Mouse (Mus musculus): Measurements from ENCODE around the gene Ephb4. TPM values are rescaled to one million over a fixed set of nuclear protein-coding genes. Genes with fewer than 3 reads are reported as not detected.

Gene Ephb4
- polyA plus RNA-seq, 1 experiment from 2014 or later: 21.0 TPM

- H3K9ac ChIP-seq (ENCODE audit: low read depth, low read length): peak overlapping the region; percentile 98
- no peaks in the 10 kb centered on the region for H3K27me3 ChIP-seq (ENCODE audit: control insufficient read depth, insufficient read depth, low read length)
- H3K4me3 ChIP-seq (ENCODE audit: low read depth, low read length): peak overlapping the region; percentile 94; the same call in 1 of the 2 replicates
- H3K4me1 ChIP-seq (replicated peaks; ENCODE audit: control insufficient read depth, insufficient read depth, low read length): peaks cover 8% of the 10 kb centered on the region; the same call in 1 of the 2 replicates
- 92% methylated on average over 4 of the region's 4 CpGs for WGBS
- ATAC-seq (ENCODE audit: low FRiP score) (no peak), DNase-seq (ENCODE audit: low spot score) (no peak)
- H3K27ac ChIP-seq (ENCODE audit: low read depth, low read length): peak overlapping the region; percentile 98; the same call in 1 of the 2 replicates
- H3K36me3 ChIP-seq (ENCODE audit: control insufficient read depth, insufficient read depth, low read length): no peaks in the 10 kb centered on the region
- H3K4me2 ChIP-seq (replicated peaks; ENCODE audit: low read depth, low read length): peak overlapping the region; percentile 63; the same call in 1 of the 2 replicates
- H3K9me3 ChIP-seq (ENCODE audit: control insufficient read depth, low read length): no peaks in the 10 kb centered on the region
Measured at GRCm38 (mm10) chr5:137308356-137308755, 41.6 kb upstream of the Ephb4 start.

GRCm38 (mm10) chr5:137313466-137314192 lies 36.3 kb upstream of the Ephb4 start:
- ATAC-seq (ENCODE audit: low FRiP score) (peak; percentile 61; the same call in 1 of the 2 replicates), DNase-seq (ENCODE audit: low spot score) (no peak)
- Histone ChIP-seq H3K27me3 (ENCODE audit: control insufficient read depth, insufficient read depth, low read length) (no peaks in the 10 kb centered on the region), H3K9ac (ENCODE audit: low read depth, low read length) (peak overlapping the region; percentile 72), H3K9me3 (ENCODE audit: control insufficient read depth, low read length) (no peaks in the 10 kb centered on the region), H3K4me3 (ENCODE audit: low read depth, low read length) (peak overlapping the region; percentile 40), H3K4me2 (replicated peaks; ENCODE audit: low read depth, low read length) (peak overlapping the region; percentile 65), H3K36me3 (ENCODE audit: control insufficient read depth, insufficient read depth, low read length) (0 out of 2 replicates have a peak, but pooled peaks cover 2% of the 10 kb centered on the region), H3K4me1 (replicated peaks; ENCODE audit: control insufficient read depth, insufficient read depth, low read length) (peaks cover 13% of the 10 kb centered on the region), H3K27ac (ENCODE audit: low read depth, low read length) (peak overlapping the region; percentile 40)
- WGBS: 4% methylated on average over 22 of the region's 22 CpGs

- Histone ChIP-seq H3K27me3 (ENCODE audit: control insufficient read depth, insufficient read depth, low read length) (no peaks in the 10 kb centered on the region), H3K36me3 (ENCODE audit: control insufficient read depth, insufficient read depth, low read length) (0 out of 2 replicates have a peak, but pooled peaks cover 3% of the 10 kb centered on the region), H3K9me3 (ENCODE audit: control insufficient read depth, low read length) (no peaks in the 10 kb centered on the region), H3K4me2 (replicated peaks; ENCODE audit: low read depth, low read length) (peak within 1 kb of the TSS; percentile 65), H3K9ac (ENCODE audit: low read depth, low read length) (peak within 1 kb of the TSS; percentile 72), H3K4me1 (replicated peaks; ENCODE audit: control insufficient read depth, insufficient read depth, low read length) (peaks cover 13% of the 10 kb centered on the region), H3K27ac (ENCODE audit: low read depth, low read length) (peak within 1 kb of the TSS; percentile 40), H3K4me3 (ENCODE audit: low read depth, low read length) (peak within 1 kb of the TSS; percentile 40)
- ATAC-seq (ENCODE audit: low FRiP score) (peak; percentile 87), DNase-seq (ENCODE audit: low spot score) (peak; percentile 93)
- WGBS: 15% methylated on average over 30 of the region's 30 CpGs
Measured at GRCm38 (mm10) chr5:137314193-137315083, 35.5 kb upstream of the Ephb4 start, which contains the start of gene Trip6. Gene Trip6 (minus strand): TSS chr5:137314404.

- Histone ChIP-seq H3K27me3 (ENCODE audit: control insufficient read depth, insufficient read depth, low read length) (no peaks in the 10 kb centered on the region), H3K27ac (ENCODE audit: low read depth, low read length) (no peak overlapping the region), H3K36me3 (ENCODE audit: control insufficient read depth, insufficient read depth, low read length) (0 out of 2 replicates have a peak, but pooled peaks cover 3% of the 10 kb centered on the region), H3K9ac (ENCODE audit: low read depth, low read length) (peak overlapping the region; percentile 72; the same call in 1 of the 2 replicates), H3K4me3 (ENCODE audit: low read depth, low read length) (no peak overlapping the region), H3K4me2 (replicated peaks; ENCODE audit: low read depth, low read length) (peak overlapping the region; percentile 65; the same call in 1 of the 2 replicates), H3K9me3 (ENCODE audit: control insufficient read depth, low read length) (no peaks in the 10 kb centered on the region), H3K4me1 (replicated peaks; ENCODE audit: control insufficient read depth, insufficient read depth, low read length) (peaks cover 13% of the 10 kb centered on the region)
- peak; percentile 54 for DNase-seq (ENCODE audit: low spot score)
- 37% methylated on average over 29 of the region's 30 CpGs for WGBS
- no peak; the same call in 1 of the 2 replicates for ATAC-seq (ENCODE audit: low FRiP score)
Measured at GRCm38 (mm10) chr5:137315084-137315903, 34.6 kb upstream of the Ephb4 start.

- DNase-seq (ENCODE audit: low spot score): no peak
- peaks cover 13% of the 10 kb centered on the region for H3K4me1 ChIP-seq (replicated peaks; ENCODE audit: control insufficient read depth, insufficient read depth, low read length)
- ATAC-seq (ENCODE audit: low FRiP score): no peak
- H3K4me2 ChIP-seq (replicated peaks; ENCODE audit: low read depth, low read length): no peak overlapping the region
- WGBS: 89% methylated on average over 8 of the region's 8 CpGs
- no peaks in the 10 kb centered on the region for H3K27me3 ChIP-seq (ENCODE audit: control insufficient read depth, insufficient read depth, low read length)
- 0 out of 2 replicates have a peak, but pooled peaks cover 7% of the 10 kb centered on the region for H3K36me3 ChIP-seq (ENCODE audit: control insufficient read depth, insufficient read depth, low read length)
- no peaks in the 10 kb centered on the region for H3K9me3 ChIP-seq (ENCODE audit: control insufficient read depth, low read length)
- H3K27ac ChIP-seq (ENCODE audit: low read depth, low read length): no peak overlapping the region
- H3K9ac ChIP-seq (ENCODE audit: low read depth, low read length): no peak overlapping the region
- H3K4me3 ChIP-seq (ENCODE audit: low read depth, low read length): no peak overlapping the region
Measured at GRCm38 (mm10) chr5:137317361-137317760, 32.5 kb upstream of the Ephb4 start.

- H3K27me3 ChIP-seq (ENCODE audit: control insufficient read depth, insufficient read depth, low read length): no peaks in the 10 kb centered on the region
- no peak overlapping the region for H3K4me2 ChIP-seq (replicated peaks; ENCODE audit: low read depth, low read length)
- H3K4me1 ChIP-seq (replicated peaks; ENCODE audit: control insufficient read depth, insufficient read depth, low read length): peaks cover 13% of the 10 kb centered on the region
- WGBS: 79% methylated on average over 1 of the region's 1 CpGs
- no peak overlapping the region for H3K9ac ChIP-seq (ENCODE audit: low read depth, low read length)
- no peak for ATAC-seq (ENCODE audit: low FRiP score)
- H3K9me3 ChIP-seq (ENCODE audit: control insufficient read depth, low read length): no peaks in the 10 kb centered on the region
- no peak overlapping the region for H3K4me3 ChIP-seq (ENCODE audit: low read depth, low read length)
- 0 out of 2 replicates have a peak, but pooled peaks cover 8% of the 10 kb centered on the region for H3K36me3 ChIP-seq (ENCODE audit: control insufficient read depth, insufficient read depth, low read length)
- H3K27ac ChIP-seq (ENCODE audit: low read depth, low read length): no peak overlapping the region
- no peak for DNase-seq (ENCODE audit: low spot score)
Measured at GRCm38 (mm10) chr5:137318570-137318969, 31.3 kb upstream of the Ephb4 start.

- 0 out of 2 replicates have a peak, but pooled peaks cover 8% of the 10 kb centered on the region for H3K36me3 ChIP-seq (ENCODE audit: control insufficient read depth, insufficient read depth, low read length)
Measured at GRCm38 (mm10) chr5:137320996-137321395, 28.9 kb upstream of the Ephb4 start.

GRCm38 (mm10) chr5:137330910-137331309 lies 19.0 kb upstream of the Ephb4 start:
- ATAC-seq (ENCODE audit: low FRiP score) (no peak), DNase-seq (ENCODE audit: low spot score) (no peak)
- Histone ChIP-seq H3K27ac (ENCODE audit: low read depth, low read length) (no peak overlapping the region), H3K9me3 (ENCODE audit: control insufficient read depth, low read length) (no peaks in the 10 kb centered on the region), H3K4me3 (ENCODE audit: low read depth, low read length) (no peak overlapping the region), H3K4me1 (replicated peaks; ENCODE audit: control insufficient read depth, insufficient read depth, low read length) (no peaks in the 10 kb centered on the region), H3K4me2 (replicated peaks; ENCODE audit: low read depth, low read length) (no peak overlapping the region), H3K27me3 (ENCODE audit: control insufficient read depth, insufficient read depth, low read length) (no peaks in the 10 kb centered on the region), H3K9ac (ENCODE audit: low read depth, low read length) (no peak overlapping the region), H3K36me3 (ENCODE audit: control insufficient read depth, insufficient read depth, low read length) (no peaks in the 10 kb centered on the region)
- 92% methylated on average over 7 of the region's 7 CpGs for WGBS

More at GRCm38 (mm10) chr5:137320996-137321395, 28.9 kb upstream of the Ephb4 start:
- Histone ChIP-seq H3K27me3 (ENCODE audit: control insufficient read depth, insufficient read depth, low read length) (no peaks in the 10 kb centered on the region), H3K4me1 (replicated peaks; ENCODE audit: control insufficient read depth, insufficient read depth, low read length) (no peaks in the 10 kb centered on the region), H3K27ac (ENCODE audit: low read depth, low read length) (no peak overlapping the region), H3K9me3 (ENCODE audit: control insufficient read depth, low read length) (no peaks in the 10 kb centered on the region), H3K4me2 (replicated peaks; ENCODE audit: low read depth, low read length) (no peak overlapping the region), H3K9ac (ENCODE audit: low read depth, low read length) (no peak overlapping the region), H3K4me3 (ENCODE audit: low read depth, low read length) (no peak overlapping the region)
- ATAC-seq (ENCODE audit: low FRiP score): no peak
- WGBS: 95% methylated on average over 3 of the region's 3 CpGs
- no peak for DNase-seq (ENCODE audit: low spot score)

All from hindbrain, embryonic 11.5 days (tissue).